Mouse (Mus musculus): ENCODE measurements around the gene Chchd3.

DNA sequence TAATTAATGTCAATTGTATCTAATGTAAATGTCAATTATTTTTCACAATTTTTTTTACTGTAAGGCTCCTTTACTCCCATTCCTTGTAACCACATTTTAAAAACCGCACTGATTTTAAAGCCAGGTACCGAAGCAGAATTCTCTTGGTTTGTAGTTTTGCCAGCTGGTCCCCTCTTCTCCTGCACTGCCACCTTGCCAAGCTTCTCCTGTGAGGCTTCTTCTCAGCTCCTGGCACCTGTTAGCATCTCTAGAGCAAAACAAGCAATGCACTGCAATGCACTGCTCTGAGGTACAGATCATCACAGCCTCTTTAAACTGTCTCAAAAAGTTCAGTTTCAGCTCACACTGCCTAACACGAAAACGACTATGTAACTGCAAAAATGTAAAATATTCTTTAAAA, 116.4 kb downstream of the Chchd3 start:
- TF ChIP-seq CTCF (IDR thresholded peaks at IDR 0.05; ENCODE audit: borderline replicate concordance, control insufficient read depth, extremely low read depth, insufficient read depth, low read length, poor library complexity) (no peak), POLR2A (IDR thresholded peaks at IDR 0.05; ENCODE audit: control insufficient read depth, extremely low read depth, insufficient read depth, low read length, poor library complexity) (no peak)

All from thymus, adult 2 months (tissue).